Mouse (Mus musculus) MEL (cell line): ENCODE data around the gene Stk16.

Source experiments
- CTCF ChIP-seq, 3 experiments: IDR thresholded peaks in 2 of 3; conservative IDR thresholded peaks in 1 of 3; 2 replicates each; pipeline ENCODE4 v1.5.1; 2011 to 2012; ENCODE audit warnings: low read length in 3 of 3, low read depth in 2 of 3, mild to moderate bottlenecking in 2 of 3, improper control_type of control experiment in 1 of 3, inconsistent platforms in 1 of 3, mixed read lengths in 1 of 3, moderate library complexity in 1 of 3; ENCODE audit not compliant: control insufficient read depth in 1 of 3, insufficient read depth in 1 of 3, poor library complexity in 1 of 3, severe bottlenecking in 1 of 3
- POLR2AphosphoS2 ChIP-seq: IDR thresholded peaks from 2 replicates; pipeline ENCODE4 v1.6.1; 2011; ENCODE audit warnings: low read length, improper control_type of control experiment
- POLR2AphosphoS5 ChIP-seq: IDR thresholded peaks from 2 replicates; pipeline ENCODE4 v1.6.1; 2012; ENCODE audit warnings: low read depth, borderline replicate concordance, mild to moderate bottlenecking, inconsistent platforms, low read length, moderate library complexity, mixed read lengths
- TBP ChIP-seq: IDR thresholded peaks from 2 replicates; pipeline ENCODE4 v1.8.0; 2011; ENCODE audit warnings: low read depth, low read length, improper control_type of control experiment
- ZNF384 ChIP-seq: IDR thresholded peaks from 2 replicates; pipeline ENCODE4 v1.6.1; 2012; ENCODE audit warnings: low read depth, mild to moderate bottlenecking, inconsistent platforms, low read length, improper control_type of control experiment

DNA sequence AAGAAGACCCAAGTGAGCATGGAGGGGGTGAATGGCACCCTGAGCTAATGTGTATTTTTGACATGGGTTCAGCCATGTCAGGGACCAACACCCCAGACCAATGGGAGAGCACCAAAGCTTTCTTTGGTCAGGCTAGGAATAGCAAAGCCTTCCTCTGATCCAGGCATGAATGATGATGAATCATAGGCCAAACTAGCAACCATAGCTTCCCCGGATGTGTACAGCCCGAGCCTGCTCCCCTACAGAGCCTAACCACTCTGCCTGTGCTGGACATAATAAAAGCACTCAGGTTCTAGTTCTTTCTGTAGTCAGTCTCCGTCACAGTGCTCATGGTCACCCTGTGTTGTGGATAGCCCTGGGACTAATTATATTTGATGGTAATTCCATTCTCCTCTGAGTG lies 10.9 kb downstream of the Stk16 start:
- TF ChIP-seq POLR2AphosphoS2 = no peak
- no peak for TF ChIP-seq TBP
- no peak for TF ChIP-seq CTCF (IDR thresholded peaks at IDR 0.05 in 2 of 3, conservative IDR thresholded peaks at IDR 0.05 in 1 of 3; ENCODE audit: control insufficient read depth in 1 of 3, insufficient read depth in 1 of 3, low read depth in 2 of 3, low read length in 3 of 3, poor library complexity in 1 of 3, severe bottlenecking in 1 of 3)
- no peak for TF ChIP-seq ZNF384
- no peak for TF ChIP-seq POLR2AphosphoS5
